Mouse (Mus musculus): ENCODE measurements around the gene Spout1. TPM values are rescaled to one million over a fixed set of nuclear protein-coding genes. Genes with fewer than 3 reads are reported as not detected.
"Not testable (repeated sequence)": the region's sequence is repeated elsewhere in the genome, so short reads cannot be mapped to it uniquely, and the experiment has no call there.

Gene Spout1
- polyA plus RNA-seq, 1 experiment from 2014 or later: 59.9 TPM

- H3K9ac ChIP-seq: no peak overlapping the region
- ATAC-seq: peak; percentile 55
- 46% methylated on average over 5 of the region's 5 CpGs for WGBS
- H3K36me3 ChIP-seq: no peaks in the 10 kb centered on the region
- peak overlapping the region; percentile 71 for H3K27ac ChIP-seq
- no peaks in the 10 kb centered on the region for H3K27me3 ChIP-seq (replicated peaks)
- H3K4me3 ChIP-seq (replicated peaks): no peak overlapping the region
- H3K4me2 ChIP-seq (replicated peaks): peak overlapping the region; percentile 20; the same call in 1 of the 2 replicates
- H3K9me3 ChIP-seq: no peaks in the 10 kb centered on the region
- H3K4me1 ChIP-seq (replicated peaks): peaks cover 5% of the 10 kb centered on the region; the same call in 1 of the 2 replicates
Observed at GRCm38 (mm10) chr2:30200388-30200925, 22.2 kb upstream of the Spout1 start.

GRCm38 (mm10) chr2:30199984-30200383 lies 21.7 kb upstream of the Spout1 start:
- H3K27me3 ChIP-seq (replicated peaks): no peaks in the 10 kb centered on the region
- no peak overlapping the region for H3K9ac ChIP-seq
- H3K36me3 ChIP-seq: no peaks in the 10 kb centered on the region
- H3K9me3 ChIP-seq: no peaks in the 10 kb centered on the region
- H3K4me3 ChIP-seq (replicated peaks): no peak overlapping the region
- 58% methylated on average over 1 of the region's 1 CpGs for WGBS
- H3K4me2 ChIP-seq (replicated peaks): peak overlapping the region; percentile 12; the same call in 1 of the 2 replicates
- peak; percentile 91 for ATAC-seq
- peaks cover 5% of the 10 kb centered on the region; the same call in 1 of the 2 replicates for H3K4me1 ChIP-seq (replicated peaks)
- H3K27ac ChIP-seq: peak overlapping the region; percentile 75

GRCm38 (mm10) chr2:30198021-30198420 lies 19.8 kb upstream of the Spout1 start:
- Histone ChIP-seq H3K4me1 (replicated peaks) (no peaks in the 10 kb centered on the region; the same call in 1 of the 2 replicates), H3K9me3 (no peaks in the 10 kb centered on the region), H3K4me3 (replicated peaks) (no peak overlapping the region), H3K36me3 (no peaks in the 10 kb centered on the region), H3K27me3 (replicated peaks) (no peaks in the 10 kb centered on the region), H3K4me2 (replicated peaks) (no peak overlapping the region), H3K9ac (no peak overlapping the region), H3K27ac (no peak overlapping the region)
- WGBS: 63% methylated on average over 4 of the region's 4 CpGs
- ATAC-seq: no peak

- H3K27me3 ChIP-seq (replicated peaks): no peaks in the 10 kb centered on the region
- 77% methylated on average over 3 of the region's 3 CpGs for WGBS
- no peaks in the 10 kb centered on the region for H3K36me3 ChIP-seq
- H3K27ac ChIP-seq: no peak overlapping the region
- no peak overlapping the region for H3K9ac ChIP-seq
- no peaks in the 10 kb centered on the region for H3K9me3 ChIP-seq
- H3K4me3 ChIP-seq (replicated peaks): no peak overlapping the region
- H3K4me2 ChIP-seq (replicated peaks): no peak overlapping the region
- ATAC-seq: no peak
- 0 out of 2 replicates have a peak, but pooled peaks cover 3% of the 10 kb centered on the region for H3K4me1 ChIP-seq (replicated peaks)
Observed at GRCm38 (mm10) chr2:30194656-30195055, 16.4 kb upstream of the Spout1 start.

GRCm38 (mm10) chr2:30191790-30192580 lies 13.7 kb upstream of the Spout1 start:
- WGBS: 81% methylated on average over 12 of the region's 12 CpGs
- Histone ChIP-seq H3K4me1 (replicated peaks) (0 out of 2 replicates have a peak, but pooled peaks cover 3% of the 10 kb centered on the region), H3K9ac (no peak overlapping the region), H3K9me3 (no peaks in the 10 kb centered on the region), H3K36me3 (no peaks in the 10 kb centered on the region), H3K4me3 (replicated peaks) (no peak overlapping the region), H3K27me3 (replicated peaks) (no peaks in the 10 kb centered on the region), H3K4me2 (replicated peaks) (no peak overlapping the region), H3K27ac (no peak overlapping the region)
- ATAC-seq: no peak

GRCm38 (mm10) chr2:30185681-30186080 lies 7.4 kb upstream of the Spout1 start:
- Histone ChIP-seq H3K4me1 (replicated peaks) (no peaks in the 10 kb centered on the region), H3K4me3 (replicated peaks) (no peak overlapping the region), H3K4me2 (replicated peaks) (no peak overlapping the region), H3K9me3 (no peaks in the 10 kb centered on the region), H3K9ac (no peak overlapping the region), H3K27me3 (replicated peaks) (no peaks in the 10 kb centered on the region), H3K36me3 (peaks cover 6% of the 10 kb centered on the region), H3K27ac (no peak overlapping the region)
- no peak for ATAC-seq
- 86% methylated on average over 3 of the region's 3 CpGs for WGBS

GRCm38 (mm10) chr2:30185276-30185675 lies 7.0 kb upstream of the Spout1 start:
- peaks cover 6% of the 10 kb centered on the region for H3K36me3 ChIP-seq
- WGBS: 88% methylated on average over 6 of the region's 6 CpGs
- peak; percentile 59 for ATAC-seq
- no peak overlapping the region for H3K9ac ChIP-seq
- H3K4me2 ChIP-seq (replicated peaks): no peak overlapping the region
- H3K4me1 ChIP-seq (replicated peaks): no peaks in the 10 kb centered on the region
- no peak overlapping the region for H3K27ac ChIP-seq
- H3K9me3 ChIP-seq: no peaks in the 10 kb centered on the region
- H3K27me3 ChIP-seq (replicated peaks): no peaks in the 10 kb centered on the region
- no peak overlapping the region for H3K4me3 ChIP-seq (replicated peaks)

- 62% methylated on average over 3 of the region's 3 CpGs for WGBS
Observed at GRCm38 (mm10) chr2:30183721-30184120, 5.5 kb upstream of the Spout1 start.

GRCm38 (mm10) chr2:30182424-30182823 lies 4.2 kb upstream of the Spout1 start:
- Histone ChIP-seq H3K4me2 (replicated peaks) (no peak overlapping the region), H3K9me3 (no peaks in the 10 kb centered on the region), H3K36me3 (peaks cover 6% of the 10 kb centered on the region), H3K27me3 (replicated peaks) (no peaks in the 10 kb centered on the region), H3K27ac (no peak overlapping the region), H3K4me3 (replicated peaks) (no peak overlapping the region), H3K4me1 (replicated peaks) (peaks cover 4% of the 10 kb centered on the region), H3K9ac (no peak overlapping the region)
- WGBS: 92% methylated on average over 2 of the region's 2 CpGs
- ATAC-seq: no peak

More at GRCm38 (mm10) chr2:30183721-30184120, 5.5 kb upstream of the Spout1 start:
- no peak overlapping the region for H3K9ac ChIP-seq
- H3K4me3 ChIP-seq (replicated peaks): no peak overlapping the region
- H3K4me2 ChIP-seq (replicated peaks): no peak overlapping the region
- no peaks in the 10 kb centered on the region for H3K9me3 ChIP-seq
- no peak for ATAC-seq
- no peak overlapping the region for H3K27ac ChIP-seq
- peaks cover 6% of the 10 kb centered on the region for H3K36me3 ChIP-seq
- H3K27me3 ChIP-seq (replicated peaks): no peaks in the 10 kb centered on the region
- no peaks in the 10 kb centered on the region for H3K4me1 ChIP-seq (replicated peaks)

- H3K4me1 ChIP-seq (replicated peaks); H3K9ac ChIP-seq; H3K9me3 ChIP-seq; H3K27me3 ChIP-seq (replicated peaks); H3K27ac ChIP-seq: not testable (repeated sequence)
- peak; percentile 18 for ATAC-seq
- WGBS: 55% methylated on average over 7 of the region's 7 CpGs
- peak overlapping the region; percentile 56 for H3K4me3 ChIP-seq (replicated peaks)
- peak overlapping the region; percentile 79 for H3K4me2 ChIP-seq (replicated peaks)
- peaks cover 26% of the 10 kb centered on the region for H3K36me3 ChIP-seq
Observed at GRCm38 (mm10) chr2:30178711-30179110, 452 bp upstream of the Spout1 start.

- ATAC-seq: no peak
- Histone ChIP-seq H3K9me3 (no peaks in the 10 kb centered on the region), H3K4me3 (replicated peaks) (no peak overlapping the region), H3K36me3 (peaks cover 36% of the 10 kb centered on the region), H3K9ac (no peak overlapping the region), H3K27ac (no peak overlapping the region), H3K4me2 (replicated peaks) (no peak overlapping the region), H3K4me1 (replicated peaks) (peaks cover 17% of the 10 kb centered on the region), H3K27me3 (replicated peaks) (no peaks in the 10 kb centered on the region)
- 93% methylated on average over 2 of the region's 2 CpGs for WGBS
Observed at GRCm38 (mm10) chr2:30176561-30176960, 1.7 kb downstream of the Spout1 start.

- no peak for ATAC-seq
- 91% methylated on average over 8 of the region's 8 CpGs for WGBS
- peaks cover 19% of the 10 kb centered on the region for H3K4me1 ChIP-seq (replicated peaks)
- no peak overlapping the region for H3K4me3 ChIP-seq (replicated peaks)
- peaks cover 36% of the 10 kb centered on the region for H3K36me3 ChIP-seq
- no peaks in the 10 kb centered on the region for H3K9me3 ChIP-seq
- no peak overlapping the region for H3K27ac ChIP-seq
- H3K27me3 ChIP-seq (replicated peaks): no peaks in the 10 kb centered on the region
- no peak overlapping the region for H3K4me2 ChIP-seq (replicated peaks)
- no peak overlapping the region for H3K9ac ChIP-seq
Observed at GRCm38 (mm10) chr2:30175897-30176296, 2.4 kb downstream of the Spout1 start.
